Mouse (Mus musculus) CH12.LX (cell line): ENCODE results near the gene Itga4. TPM values are rescaled to one million over a fixed set of nuclear protein-coding genes. Genes with fewer than 3 reads are reported as not detected.

Experiments
- DNase-seq: peaks from one replicate; pipeline ENCODE4 v3.0.0-alpha.2; 2013; ENCODE audit errors: extremely low read depth
- H3K27ac ChIP-seq: 2 replicates; pipeline ENCODE4 v1.5.1; 2012; ENCODE audit warnings: low read depth, mild to moderate bottlenecking, control low read depth, moderate library complexity; ENCODE audit not compliant: insufficient read depth
- H3K27me3 ChIP-seq: replicated peaks from 2 replicates; pipeline ENCODE3; 2012; ENCODE audit warnings: inconsistent platforms
- H3K36me3 ChIP-seq, 2 experiments: replicated peaks in 1 of 2; 2 replicates each; pipeline versions ENCODE3 to v1.6.1; 2012; ENCODE audit warnings: inconsistent platforms in 1 of 2, low read length in 1 of 2, mild to moderate bottlenecking in 1 of 2, mixed read lengths in 1 of 2, moderate library complexity in 1 of 2; ENCODE audit not compliant: control insufficient read depth in 1 of 2, insufficient read depth in 1 of 2
- H3K4me1 ChIP-seq, 2 experiments: 2 replicates each; pipeline ENCODE4 v1.6.1; 2012; ENCODE audit warnings: inconsistent platforms in 1 of 2, moderate library complexity in 1 of 2; ENCODE audit not compliant: insufficient read depth in 2 of 2, control insufficient read depth in 1 of 2
- H3K4me2 ChIP-seq: 2 replicates; pipeline ENCODE4 v1.6.1; 2012; ENCODE audit warnings: low read depth, mild to moderate bottlenecking, control low read depth; ENCODE audit not compliant: poor library complexity, insufficient read depth, severe bottlenecking
- H3K4me3 ChIP-seq, 3 experiments: fragments of 150-350 bp in 1 of 3; sonication (generic) in 1 of 3; replicated peaks in 1 of 3; 2 replicates each; pipeline versions ENCODE3 to v1.5.1; 2011 to 2012; ENCODE audit warnings: low read depth in 2 of 3, low read length in 2 of 3, mild to moderate bottlenecking in 2 of 3, moderate library complexity in 2 of 3, control low read depth in 1 of 3, improper control_type of control experiment in 1 of 3, inconsistent platforms in 1 of 3, mixed read lengths in 1 of 3; ENCODE audit not compliant: poor library complexity in 1 of 3
- H3K79me2 ChIP-seq: replicated peaks from 2 replicates; pipeline ENCODE4 v1.6.1; 2012; ENCODE audit warnings: mild to moderate bottlenecking, moderate library complexity; ENCODE audit not compliant: control insufficient read depth, poor library complexity, insufficient read depth, severe bottlenecking; ENCODE audit errors: extremely low read depth
- H3K9ac ChIP-seq: 2 replicates; pipeline ENCODE4 v1.6.1; 2012; ENCODE audit warnings: low read depth, mild to moderate bottlenecking, control low read depth, moderate library complexity; ENCODE audit not compliant: insufficient read depth
- H3K9me3 ChIP-seq: replicated peaks from 2 replicates; pipeline ENCODE3; 2012; ENCODE audit warnings: low read length, inconsistent platforms, mixed read lengths
- BHLHE40 ChIP-seq: IDR thresholded peaks from 2 replicates; pipeline ENCODE4 v1.6.1; 2011; ENCODE audit warnings: mild to moderate bottlenecking, low read depth, low read length, improper control_type of control experiment
- ELF1 ChIP-seq: IDR thresholded peaks from 2 replicates; pipeline ENCODE4 v1.6.1; 2014; ENCODE audit warnings: low read depth, mild to moderate bottlenecking, inconsistent platforms, low read length, improper control_type of control experiment
- ETS1 ChIP-seq: conservative IDR thresholded peaks from 2 replicates; pipeline ENCODE4 v1.6.1; 2012; ENCODE audit warnings: low read depth, mild to moderate bottlenecking, inconsistent platforms, low read length, improper control_type of control experiment, moderate library complexity
- GABPA ChIP-seq: IDR thresholded peaks from 2 replicates; pipeline ENCODE4 v1.6.1; 2012; ENCODE audit warnings: low read depth, low read length, improper control_type of control experiment, inconsistent platforms; ENCODE audit not compliant: insufficient replicate concordance
- HCFC1 ChIP-seq: IDR thresholded peaks from 2 replicates; pipeline ENCODE4 v1.6.1; 2012; ENCODE audit warnings: low read depth, mild to moderate bottlenecking, inconsistent platforms, low read length, improper control_type of control experiment
- KAT2A ChIP-seq: IDR thresholded peaks from 2 replicates; pipeline ENCODE4 v1.6.1; 2012; ENCODE audit warnings: low read length, improper control_type of control experiment, inconsistent platforms; ENCODE audit not compliant: insufficient replicate concordance
- MAZ ChIP-seq: IDR thresholded peaks from 2 replicates; pipeline ENCODE4 v1.6.1; 2012; ENCODE audit warnings: low read depth, mild to moderate bottlenecking, inconsistent platforms, low read length, improper control_type of control experiment, moderate library complexity
- MEF2A ChIP-seq: IDR thresholded peaks from 2 replicates; pipeline ENCODE4 v1.6.1; 2014; ENCODE audit warnings: low read depth, mild to moderate bottlenecking, inconsistent platforms, low read length, improper control_type of control experiment, borderline replicate concordance
- MYC ChIP-seq: IDR thresholded peaks from 2 replicates; pipeline ENCODE4 v1.6.1; 2011; ENCODE audit warnings: low read depth, mild to moderate bottlenecking, improper control_type of control experiment, low read length
- SIN3A ChIP-seq: IDR thresholded peaks from 2 replicates; pipeline ENCODE4 v1.6.1; 2012; ENCODE audit warnings: low read length, improper control_type of control experiment, inconsistent platforms
- TBP ChIP-seq: conservative IDR thresholded peaks from 2 replicates; pipeline ENCODE4 v1.6.1; 2011; ENCODE audit warnings: low read depth, low read length, improper control_type of control experiment
- UBTF ChIP-seq: IDR thresholded peaks from 2 replicates; pipeline ENCODE4 v1.6.1; 2012; ENCODE audit warnings: low read depth, mild to moderate bottlenecking, inconsistent platforms, low read length, improper control_type of control experiment, moderate library complexity
- USF2 ChIP-seq: conservative IDR thresholded peaks from 2 replicates; pipeline ENCODE4 v1.6.1; 2011; ENCODE audit warnings: low read depth, low read length, improper control_type of control experiment
- ZNF384 ChIP-seq: IDR thresholded peaks from 2 replicates; pipeline ENCODE4 v1.6.1; 2012; ENCODE audit warnings: low read depth, low read length, improper control_type of control experiment, inconsistent platforms
- dilution Hi-C: fragments of 300-500 bp; cut with MboI; formaldehyde crosslinking; loops from 2 replicates; pipeline ENCODE4 v1.14.3; 2020; ENCODE audit warnings: low sequenced_read_pairs; ENCODE audit not compliant: extremely low pct_unique_long_range_greater_than_20kb, extremely low pct_ligation_motif_present
- in situ Hi-C: fragments of 300-500 bp; cut with MboI; formaldehyde crosslinking; loops from 3 replicates; pipeline ENCODE4 v1.14.3; 2019; ENCODE audit warnings: low sequenced_read_pairs, low pct_ligation_motif_present, low pct_unique_long_range_greater_than_20kb, mixed read lengths
- polyA plus RNA-seq: library from polyadenylated mRNA; unstranded; fragments of >175 nt; gene quantifications from 2 replicates; pipeline ENCODE4 v1.2.1, GENCODE M21; 2012; ENCODE audit warnings: low read depth; ENCODE audit not compliant: insufficient read length
- total RNA-seq, 2 experiments: library from RNA; depleted of rRNA; stranded (reverse); fragments of 300-350 nt in 1 of 2; fragments of >200 nt in 1 of 2; gene quantifications; 2 replicates each; pipeline ENCODE4 v1.2.3; 2012 to 2014

Itga4 gene
- total and polyA plus RNA-seq, 3 experiments: 51.2 to 79.3 (median 54.3) TPM

GRCm38 (mm10) chr2:79256880-79257279 lies 1.7 kb downstream of the Itga4 start (continued):
- TF ChIP-seq BHLHE40 (no peak), MYC (peak; percentile 74; the same call in 1 of the 2 replicates), ZNF384 (no peak), TBP (peak; percentile 37; the same call in 1 of the 2 replicates), USF2 (no peak), UBTF (no peak), MAZ (no peak), ETS1 (no peak)

DNA sequence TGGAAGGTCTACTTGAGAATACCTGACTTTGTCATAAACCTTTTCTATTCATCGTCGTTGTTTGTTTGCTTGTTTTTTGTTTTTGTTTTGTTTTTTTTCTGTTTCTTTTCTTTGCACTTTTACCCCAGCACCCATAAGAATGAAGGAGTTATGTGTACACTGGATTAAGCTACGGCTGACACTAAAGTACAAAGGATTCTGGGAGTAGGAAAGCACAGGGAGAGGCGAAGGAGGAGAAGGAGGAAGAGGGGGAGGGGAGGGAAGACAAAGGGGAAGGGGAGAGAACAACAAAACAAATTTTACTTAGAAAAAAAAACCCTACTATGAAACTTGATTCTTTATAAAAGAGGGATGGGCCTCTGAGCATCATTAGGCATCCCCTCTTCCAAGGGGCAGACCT lies 2.2 kb downstream of the Itga4 start:
- Histone ChIP-seq H3K36me3 (peaks cover 0 to 14% of the 10 kb centered on the region in 2 experiments), H3K27ac (peak overlapping the region; percentile 97; the same call in 1 of the 2 replicates), H3K4me2 (peak overlapping the region; percentile 60), H3K9me3 (no peaks in the 10 kb centered on the region), H3K27me3 (no peaks in the 10 kb centered on the region)
- no peak for DNase-seq
- dilution Hi-C loops (no loop called here), in situ Hi-C loops (loop anchor here (5.0 kb wide), 3 partner anchors 120 to 295 kb away; no protein-coding TSS in a partner anchor)
- TF ChIP-seq ZNF384 (peak; percentile 63; the same call in 1 of the 2 replicates), GABPA (no peak)
- TF ChIP-seq, all 38 proteins: peak for 1
- peaks cover 2 to 43% of the 10 kb centered on the region in 2 experiments for H3K4me1 ChIP-seq
- peaks cover 58% of the 10 kb centered on the region for H3K79me2 ChIP-seq
- peak overlapping the region; percentile 73 to 98 (median 88) for H3K4me3 ChIP-seq
- H3K9ac ChIP-seq: peak overlapping the region; percentile 93

- no peaks in the 10 kb centered on the region for H3K9me3 ChIP-seq
- peak overlapping the region; percentile 44 for H3K27ac ChIP-seq
- in situ Hi-C loops: loop anchor here (5.0 kb wide), 3 partner anchors 122 to 297 kb away; no protein-coding TSS in a partner anchor
- H3K79me2 ChIP-seq: peaks cover 77% of the 10 kb centered on the region
- peak overlapping the region; percentile 52 to 88 (median 73) for H3K4me3 ChIP-seq
- no peak for DNase-seq
- H3K4me1 ChIP-seq: peaks cover 0 to 45% of the 10 kb centered on the region in 2 experiments; a peak in 3 of 4 replicates
- 0 out of 2 replicates have a peak, but pooled peaks have one; percentile 12 for TF ChIP-seq ELF1
- no peak for TF ChIP-seq HCFC1
- 0 out of 2 replicates have a peak, but pooled peaks have one; percentile 25 for TF ChIP-seq SIN3A
- TF ChIP-seq KAT2A: 0 out of 2 replicates have a peak, but pooled peaks have one; percentile 28
- TF ChIP-seq TBP: no peak
- 0 out of 2 replicates have a peak, but pooled peaks have one; percentile 6 for TF ChIP-seq ZNF384
- peak; percentile 15; the same call in 1 of the 2 replicates for TF ChIP-seq MEF2A
- peaks cover 0 to 25% of the 10 kb centered on the region in 2 experiments for H3K36me3 ChIP-seq
- peak overlapping the region; percentile 91 for H3K9ac ChIP-seq
- H3K4me2 ChIP-seq: peak overlapping the region; percentile 93
- dilution Hi-C loops: no loop called here
- H3K27me3 ChIP-seq: no peaks in the 10 kb centered on the region
Observed at GRCm38 (mm10) chr2:79259326-79259725, 4.1 kb downstream of the Itga4 start.
